Mouse (Mus musculus): ENCODE results near the gene March9.

March9 gene

GRCm38 (mm10) chr10:127041274-127041766 lies 18.7 kb downstream of the March9 start, which contains the start of the genes Mettl1 and Eef1akmt3:
Gene Mettl1, plus strand, starts transcription at chr10:127041414.
Gene Eef1akmt3, minus strand, starts transcription at chr10:127041513.
- in situ Hi-C loops (cut with MboI; ENCODE audit: unreplicated experiment in 2 of 2) = no loop called here

- in situ Hi-C loops (cut with MboI; ENCODE audit: unreplicated experiment in 2 of 2) = no loop called here
These were observed 19.3 kb downstream of the March9 start for GRCm38 (mm10) chr10:127040569-127041214.

GRCm38 (mm10) chr10:127037641-127038040 lies 22.3 kb downstream of the March9 start:
- in situ Hi-C loops (cut with MboI; ENCODE audit: unreplicated experiment in 2 of 2) = no loop called here

- in situ Hi-C loops (cut with MboI; ENCODE audit: unreplicated experiment in 2 of 2) = no loop called here
These were observed 23.7 kb downstream of the March9 start for GRCm38 (mm10) chr10:127036273-127036672.

GRCm38 (mm10) chr10:127033301-127033741 lies 26.7 kb downstream of the March9 start:
- in situ Hi-C loops (cut with MboI; ENCODE audit: unreplicated experiment in 2 of 2) = loop anchor here (5.0 kb wide), 1 partner anchor 116 kb away; no protein-coding TSS in a partner anchor

GRCm38 (mm10) chr10:127030336-127031296 lies 29.4 kb downstream of the March9 start, which contains the start of gene Tsfm:
Gene Tsfm, minus strand, starts transcription at chr10:127030840.
- in situ Hi-C loops (cut with MboI; ENCODE audit: unreplicated experiment in 2 of 2) = loop anchor here (5.0 kb wide), 1 partner anchor 113 kb away; no protein-coding TSS in a partner anchor

- in situ Hi-C loops (cut with MboI; ENCODE audit: unreplicated experiment in 2 of 2) = no loop called here
These were observed 41.6 kb downstream of the March9 start for GRCm38 (mm10) chr10:127018422-127018821.

GRCm38 (mm10) chr10:127017071-127017470 lies 42.9 kb downstream of the March9 start:
- in situ Hi-C loops (cut with MboI; ENCODE audit: unreplicated experiment in 2 of 2) = no loop called here

GRCm38 (mm10) chr10:127016488-127016887 lies 43.5 kb downstream of the March9 start:
- in situ Hi-C loops (cut with MboI; ENCODE audit: unreplicated experiment in 2 of 2) = no loop called here

Data from v-Abl transformed pro-B cells (cell line).